Mouse (Mus musculus): ENCODE measurements at regions not wholly inside any gene's neighbourhood (a gene's known extent, or its start where the extent isn't known, plus 50 kb on each side); places are given as distances from the start of the nearest gene placed in this dataset.
"Not testable (repeated sequence)": the region's sequence is repeated elsewhere in the genome, so short reads cannot be mapped to it uniquely, and the experiment has no call there.

- no peak for DNase-seq (ENCODE audit: low spot score in 2 of 2)
Measured at GRCm38 (mm10) chr10:43671785-43672184, 93.7 kb downstream of the Cd24a start.

DNA sequence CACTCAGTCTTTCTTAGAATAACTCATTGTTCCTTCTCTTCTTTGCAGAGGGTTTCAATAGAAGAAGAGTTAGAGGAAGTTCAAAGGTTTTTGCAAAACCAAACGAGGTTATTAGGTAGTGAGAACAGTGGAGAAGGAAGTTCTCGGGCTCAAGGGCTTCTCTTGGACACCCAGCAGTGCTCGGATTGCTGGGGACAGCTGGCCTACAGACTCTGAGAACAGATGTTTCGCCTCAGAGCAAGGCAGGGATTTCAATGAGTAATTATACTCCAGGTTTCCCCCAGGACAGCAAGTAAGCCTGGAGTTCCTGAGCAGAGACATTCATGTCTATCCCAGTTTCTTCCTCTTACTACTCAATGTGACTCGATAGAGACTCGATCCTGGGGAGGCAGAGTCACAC, 94.4 kb downstream of the Cd24a start:
- DNase-seq (ENCODE audit: low spot score in 2 of 2): no peak

DNA sequence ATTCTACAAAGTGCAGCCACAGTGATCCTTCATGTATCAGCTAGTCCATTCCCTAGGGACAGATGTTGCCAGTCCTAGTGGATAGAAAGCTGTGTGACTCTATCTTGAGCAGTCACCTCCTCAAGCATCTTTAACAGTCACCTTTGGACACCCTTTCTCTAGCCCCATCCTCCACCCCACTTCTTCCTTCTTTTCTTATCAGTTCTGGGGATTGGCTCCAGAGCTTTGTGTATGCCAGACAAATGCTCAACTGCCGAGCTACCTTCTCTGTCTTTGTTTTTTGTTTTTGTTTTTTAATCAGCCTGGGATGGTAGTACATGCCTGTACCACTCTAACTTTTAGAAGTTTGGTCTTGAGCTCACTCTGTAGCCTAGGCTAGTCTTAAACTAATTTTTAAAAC, 96.7 kb downstream of the Cd24a start:
- DNase-seq (ENCODE audit: low spot score in 2 of 2): no peak

- DNase-seq (ENCODE audit: low spot score in 2 of 2): not testable (repeated sequence)
Measured at GRCm38 (mm10) chr10:43675495-43675894, 97.4 kb downstream of the Cd24a start.

GRCm38 (mm10) chr10:43676289-43676688, 98.2 kb downstream of the Cd24a start:
- no peak for DNase-seq (ENCODE audit: low spot score in 2 of 2)

GRCm38 (mm10) chr10:43684247-43685033, 106.4 kb downstream of the Cd24a start:
- no peak for DNase-seq (ENCODE audit: low spot score in 2 of 2)

DNA sequence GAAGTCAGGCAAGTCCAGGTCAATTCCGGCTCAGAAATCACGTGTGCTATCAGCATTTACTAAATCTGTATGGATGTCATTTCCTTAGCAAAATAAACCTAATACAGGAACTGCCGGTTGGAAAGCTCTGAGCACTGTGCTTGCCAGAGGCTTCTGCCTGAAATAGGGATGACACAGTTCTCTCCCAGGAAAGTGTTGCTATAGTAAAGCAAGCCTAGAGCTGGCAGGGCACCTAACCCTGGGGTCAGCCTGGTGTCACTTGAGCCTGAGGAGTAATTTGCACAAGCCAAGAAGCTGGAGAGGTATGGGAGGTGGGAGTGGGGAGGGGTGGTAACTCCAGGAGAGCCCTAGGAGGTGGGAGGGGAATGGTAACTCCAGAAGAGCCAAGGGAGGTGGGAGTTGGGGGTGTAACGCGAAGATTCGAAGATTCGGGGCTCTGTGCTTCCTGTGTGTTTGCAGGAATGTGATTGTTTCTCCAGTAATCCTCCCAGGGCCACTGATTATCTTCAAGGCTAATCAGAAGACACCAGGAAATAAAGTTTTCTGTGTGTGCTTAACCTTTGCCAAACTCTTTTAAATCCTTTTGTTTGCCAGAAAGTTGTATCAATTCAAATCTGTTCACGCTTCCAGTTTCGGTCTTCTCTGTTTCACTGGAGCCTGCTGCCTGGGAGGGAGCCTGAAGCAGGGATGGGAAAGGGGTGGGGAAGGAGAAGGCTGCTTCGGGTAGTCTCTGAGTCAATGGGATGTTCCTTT, 111.3 kb downstream of the Cd24a start:
- DNase-seq (ENCODE audit: low spot score in 2 of 2): no peak

DNA sequence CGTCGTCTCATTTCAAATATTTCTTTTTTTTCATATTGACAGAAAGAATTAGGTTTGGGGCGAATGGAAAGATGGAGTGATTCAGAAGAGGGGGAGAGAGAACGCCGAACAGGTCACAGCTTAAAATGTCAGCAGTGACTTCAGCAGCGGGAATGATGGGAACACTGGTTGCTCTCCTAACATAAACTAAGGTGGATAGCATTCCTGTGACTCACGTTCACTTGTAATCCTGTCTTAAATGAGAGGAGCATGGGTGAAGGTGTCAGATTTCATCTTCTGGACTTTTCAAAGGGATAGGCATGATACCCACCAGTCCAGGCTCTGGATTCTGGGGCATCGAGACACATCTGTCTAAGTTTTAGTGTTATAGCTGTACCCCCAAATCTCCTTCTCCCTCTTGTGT, 111.8 kb downstream of the Cd24a start:
- no peak for DNase-seq (ENCODE audit: low spot score in 2 of 2)

- DNase-seq (ENCODE audit: low spot score in 2 of 2): no peak
Measured at GRCm38 (mm10) chr10:43693974-43694373, 115.9 kb downstream of the Cd24a start.

DNA sequence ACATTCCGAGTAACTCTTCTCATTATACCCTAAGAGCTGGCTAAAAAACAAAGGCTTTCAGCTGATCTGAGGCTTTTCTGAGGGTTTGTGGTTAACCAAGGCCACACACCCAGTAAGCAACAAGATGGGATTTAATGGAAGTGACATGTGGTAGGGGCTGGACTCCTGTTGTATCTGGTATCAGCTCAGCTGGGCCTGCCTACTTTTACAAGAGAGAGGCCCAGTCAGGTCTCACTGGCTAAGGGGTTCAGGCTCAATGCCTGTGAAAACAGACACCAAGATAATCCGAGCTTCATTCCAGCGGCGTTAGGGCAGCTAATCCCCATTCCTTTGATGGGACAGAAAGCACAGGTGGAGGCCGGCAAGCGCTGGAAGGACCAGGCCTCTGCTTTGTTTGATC, 116.4 kb downstream of the Cd24a start:
- no peak for DNase-seq (ENCODE audit: low spot score in 2 of 2)

DNA sequence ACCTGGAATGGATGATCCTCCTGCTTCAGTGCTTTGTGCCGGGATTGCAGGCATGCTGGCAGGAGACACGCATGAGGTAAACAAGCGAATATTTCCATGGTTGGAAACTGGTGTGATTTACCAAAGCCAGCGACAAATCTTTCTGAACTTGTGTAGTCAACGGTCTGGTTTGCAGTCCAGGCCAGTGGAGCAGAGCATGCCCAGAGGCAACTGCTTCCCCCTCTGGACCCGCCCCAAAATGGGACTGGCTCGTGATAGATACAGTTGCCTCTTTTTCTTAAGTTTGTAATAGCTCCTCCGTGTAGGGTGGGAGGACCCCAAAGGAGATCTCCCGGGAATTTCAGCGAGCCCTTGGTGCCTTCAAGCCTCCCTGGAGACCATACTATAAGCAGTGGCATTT, 117.4 kb downstream of the Cd24a start:
- no peak for DNase-seq (ENCODE audit: low spot score in 2 of 2)

- no peak for DNase-seq (ENCODE audit: low spot score in 2 of 2)
Measured at GRCm38 (mm10) chr10:43697917-43698316, 119.8 kb downstream of the Cd24a start.

- no peak for DNase-seq (ENCODE audit: low spot score in 2 of 2)
Measured at GRCm38 (mm10) chr10:43700371-43701289, 122.5 kb downstream of the Cd24a start.

- no peak for DNase-seq (ENCODE audit: low spot score in 2 of 2)
Measured at GRCm38 (mm10) chr10:43702895-43703294, 124.8 kb downstream of the Cd24a start.

DNA sequence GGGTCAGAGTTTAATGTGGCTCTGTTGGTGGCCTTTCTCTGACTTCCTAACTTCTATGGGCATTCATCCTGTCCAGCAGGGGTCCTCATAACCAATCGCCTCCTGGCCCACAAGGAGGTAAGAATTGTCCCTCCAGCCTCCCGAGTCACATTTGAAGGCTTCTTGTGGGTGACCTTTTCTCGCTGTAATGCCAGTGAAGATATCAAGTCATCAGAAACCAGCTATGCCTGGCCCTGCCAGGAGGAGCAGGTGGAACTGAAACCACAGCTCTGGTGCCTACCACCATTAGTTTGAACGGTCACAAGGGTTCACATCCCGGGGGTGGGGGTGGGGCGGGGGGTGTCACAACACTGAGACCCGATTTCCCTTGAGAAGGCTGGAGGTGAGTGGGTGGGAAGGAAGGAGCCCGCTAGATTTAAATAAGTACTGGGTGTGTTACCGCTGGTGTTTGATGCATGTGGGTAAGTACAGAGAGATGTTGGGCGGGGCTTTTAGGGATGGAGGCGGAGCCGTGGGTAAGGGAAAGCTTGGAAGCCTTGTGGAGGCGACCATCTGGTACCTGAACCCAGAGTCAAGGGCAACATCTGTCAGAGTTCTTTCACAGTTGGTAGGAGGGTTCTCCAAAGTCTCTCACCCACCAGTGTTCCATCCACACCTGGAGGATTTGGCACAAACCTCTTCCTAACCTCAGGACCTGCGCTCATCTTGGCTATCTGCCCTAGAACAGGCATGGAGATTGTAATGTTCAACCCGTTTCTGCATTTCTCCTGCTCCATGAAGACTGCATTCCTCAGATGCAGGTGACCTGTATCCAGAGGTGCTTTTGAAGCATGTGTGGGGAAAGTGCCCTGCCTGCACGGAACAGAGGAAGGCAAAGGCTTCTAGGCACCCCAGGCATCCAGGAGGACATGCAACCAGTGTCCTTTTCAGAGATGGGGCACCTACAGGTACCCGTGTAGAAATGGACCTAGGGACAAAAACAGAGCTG, 128.2 kb downstream of the Cd24a start:
- DNase-seq (ENCODE audit: low spot score in 2 of 2): no peak

DNA sequence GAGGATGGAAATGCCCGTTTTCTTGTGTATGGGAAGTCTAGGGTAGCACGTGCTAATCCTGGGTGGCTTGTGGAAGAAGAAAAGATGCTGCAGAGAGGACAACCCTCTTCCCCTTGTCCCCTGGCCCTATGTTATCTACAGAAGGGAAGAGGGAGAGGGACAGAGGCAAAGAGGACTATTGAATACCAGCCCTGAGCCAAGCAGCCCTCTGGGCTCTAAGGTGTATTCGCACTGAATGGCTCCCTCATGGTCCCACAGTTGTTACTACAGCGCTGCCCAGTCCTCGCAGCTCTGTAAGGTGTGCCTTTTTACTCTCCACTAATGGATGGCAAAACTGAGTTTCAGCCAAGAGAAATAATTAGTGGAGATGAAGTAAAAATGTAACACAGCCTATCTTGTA, 128.9 kb downstream of the Cd24a start:
- DNase-seq (ENCODE audit: low spot score in 2 of 2): no peak

DNA sequence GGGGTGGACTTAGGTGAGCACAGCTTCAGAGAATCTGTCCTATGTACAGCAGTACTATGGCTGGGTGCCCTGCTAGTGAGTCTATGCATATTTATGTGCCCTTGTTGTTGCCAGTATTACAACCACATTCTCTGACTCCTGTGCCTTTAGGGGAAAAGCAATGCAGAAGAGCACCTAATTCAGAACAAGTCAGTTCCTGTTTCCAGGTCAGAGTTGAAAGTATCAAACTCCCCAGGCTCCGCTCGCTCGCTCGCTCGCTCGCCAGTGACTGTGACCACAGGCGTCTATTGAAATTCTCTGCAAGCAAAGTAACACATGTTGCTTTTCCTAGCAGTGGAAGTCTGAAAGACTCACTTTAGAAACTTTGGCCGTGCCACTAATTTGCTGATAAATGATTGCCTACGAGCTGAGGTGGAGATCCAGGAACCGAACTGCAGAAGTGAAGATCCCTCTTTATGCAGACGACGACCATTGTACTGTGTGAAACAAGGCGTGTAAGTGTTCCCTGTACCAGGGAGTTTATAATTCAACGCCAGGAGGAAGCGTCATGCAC, 129.8 kb downstream of the Cd24a start:
- no peak for DNase-seq (ENCODE audit: low spot score in 2 of 2)

DNA sequence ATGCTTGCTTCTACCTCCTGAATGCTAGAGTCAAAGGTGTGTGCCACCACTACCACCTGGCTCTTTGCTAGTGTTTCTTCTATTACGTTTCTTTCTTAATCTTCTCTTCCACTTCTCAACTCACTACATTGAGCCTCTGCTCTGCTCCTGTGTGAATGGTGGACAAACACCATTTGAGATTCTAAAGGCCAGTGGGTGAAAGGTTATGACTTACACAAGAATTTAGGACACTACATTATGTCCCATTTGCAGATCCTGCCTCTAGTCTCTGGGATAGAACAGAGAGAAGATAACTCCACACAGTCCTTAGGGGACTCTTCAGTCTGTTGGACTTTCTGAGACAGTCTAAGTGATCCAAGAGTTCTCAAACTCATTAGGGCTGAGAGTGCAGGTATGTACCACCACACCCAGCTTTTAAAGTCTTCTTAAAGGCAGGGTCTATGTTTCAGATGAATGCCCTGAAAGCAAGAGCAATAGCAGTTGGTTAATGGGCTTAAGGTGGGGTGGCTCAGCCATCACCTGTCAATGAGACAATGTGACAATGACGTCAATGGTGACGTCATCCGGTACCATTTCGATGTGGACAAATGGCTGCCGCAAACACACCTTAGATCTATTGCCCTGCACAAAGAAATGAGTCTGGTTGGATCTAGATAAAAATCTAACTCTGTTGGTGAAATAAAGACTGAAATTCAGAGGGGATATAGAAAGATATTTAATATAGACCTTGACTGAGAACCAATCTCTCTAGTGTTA, 131.4 kb downstream of the Cd24a start:
- DNase-seq (ENCODE audit: low spot score in 2 of 2): no peak

GRCm38 (mm10) chr10:43710186-43710885, 132.3 kb downstream of the Cd24a start:
- no peak for DNase-seq (ENCODE audit: low spot score in 2 of 2)
